Mouse (Mus musculus) forebrain, embryonic 16.5 days (tissue): ENCODE data around the gene Tfrc. TPM values are rescaled to one million over a fixed set of nuclear protein-coding genes. Genes with fewer than 3 reads are reported as not detected.
A peak's percentile ranks its signal among the peaks of the same experiment; 100 is the strongest.

Experiments used
- ATAC-seq: fragments of 200-750 bp; cut with Nextera tagmentation; 2 replicates; pipeline ENCODE4 v1.8.0; 2017; ENCODE audit warnings: mild to moderate bottlenecking, moderate library complexity
- H3K27ac ChIP-seq: fragments of 300-500 bp; sonication (generic); 2 replicates; pipeline ENCODE4 v1.5.1; 2014; ENCODE audit warnings: low read length, control low read depth
- H3K27me3 ChIP-seq: fragments of 300-500 bp; sonication (generic); replicated peaks from 2 replicates; pipeline ENCODE4 v1.6.1; 2014; ENCODE audit warnings: low read length; ENCODE audit not compliant: control insufficient read depth, insufficient read depth
- H3K36me3 ChIP-seq: fragments of 300-500 bp; sonication (generic); 2 replicates; pipeline ENCODE4 v1.6.1; 2014; ENCODE audit not compliant: control insufficient read depth, insufficient read depth
- H3K4me1 ChIP-seq: fragments of 300-500 bp; sonication (generic); replicated peaks from 2 replicates; pipeline ENCODE4 v1.6.1; 2014; ENCODE audit warnings: low read length; ENCODE audit not compliant: control insufficient read depth, insufficient read depth
- H3K4me2 ChIP-seq: fragments of 300-500 bp; sonication (generic); 2 replicates; pipeline ENCODE4 v1.6.1; 2014; ENCODE audit warnings: mild to moderate bottlenecking, low read length, control low read depth
- H3K4me3 ChIP-seq: fragments of 300-500 bp; sonication (generic); replicated peaks from 2 replicates; pipeline ENCODE4 v1.5.1; 2014; ENCODE audit warnings: mild to moderate bottlenecking, low read length, control low read depth
- H3K9ac ChIP-seq: fragments of 300-500 bp; sonication (generic); replicated peaks from 2 replicates; pipeline ENCODE4 v1.6.1; 2014; ENCODE audit warnings: low read depth, low read length, control low read depth
- H3K9me3 ChIP-seq: fragments of 300-500 bp; sonication (generic); 2 replicates; pipeline ENCODE4 v1.6.1; 2016; ENCODE audit warnings: low read length; ENCODE audit not compliant: control insufficient read depth
- WGBS: fragments of 180-500 bp; shearing (Covaris S2); extraction: QIAGEN DNeasy Blood & Tissue Kit; methylation state at CpG from one replicate; pipeline ENCODE4 v1.1.7; 2014; 5-methylcytosine and 5-hydroxymethylcytosine counted together
- polyA plus RNA-seq: library from polyadenylated mRNA; unstranded; fragments of >200 nt; fragmentation: Nextera tagmentation; extraction: Ambion mirVana; gene quantifications from 2 replicates; pipeline ENCODE4 v1.2.1, GENCODE M21; 2015

The Tfrc gene
- polyA plus RNA-seq, 1 experiment from 2014 or later, result 33.7 TPM

- Histone ChIP-seq H3K9ac (peak overlapping the region; percentile 54), H3K4me1 (peaks cover 68% of the 10 kb centered on the region), H3K9me3 (no peaks in the 10 kb centered on the region), H3K36me3 (no peaks in the 10 kb centered on the region), H3K27me3 (no peaks in the 10 kb centered on the region), H3K27ac (peak overlapping the region; percentile 88), H3K4me3 (peak overlapping the region; percentile 10), H3K4me2 (peak overlapping the region; percentile 36)
- WGBS, result 36% methylated on average over 10 of the region's 10 CpGs
- no peak for ATAC-seq
Observed at GRCm38 (mm10) chr16:32661493-32661921, 52.8 kb downstream of the Tfrc start.

DNA sequence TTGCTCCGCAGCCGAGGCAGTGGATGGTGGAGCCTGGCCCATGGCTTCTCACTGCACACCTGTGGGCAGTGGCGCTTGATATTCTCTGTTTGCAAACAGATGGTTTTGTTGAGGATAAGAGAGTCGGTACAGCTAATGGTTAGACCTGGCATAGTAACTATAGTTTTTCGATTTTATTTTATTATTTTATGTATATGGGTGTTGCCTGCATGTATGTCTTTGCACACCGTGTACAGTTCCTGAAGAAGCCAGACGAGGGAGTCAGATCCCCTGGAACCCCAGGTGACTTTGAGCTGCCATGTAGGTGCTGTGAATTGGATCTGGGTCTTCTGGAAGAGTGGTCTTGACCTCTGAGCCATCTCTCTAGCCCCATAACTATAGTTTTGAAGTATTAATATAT is 53.7 kb downstream of the Tfrc start:
- H3K27me3 ChIP-seq, result no peaks in the 10 kb centered on the region
- H3K4me3 ChIP-seq, result peak overlapping the region; percentile 10
- H3K4me2 ChIP-seq, result peak overlapping the region; percentile 36
- WGBS, result 75% methylated on average over 7 of the region's 7 CpGs
- H3K27ac ChIP-seq, result peak overlapping the region; percentile 88
- ATAC-seq, result no peak
- H3K9ac ChIP-seq, result peak overlapping the region; percentile 54
- H3K9me3 ChIP-seq, result no peaks in the 10 kb centered on the region
- peaks cover 72% of the 10 kb centered on the region for H3K4me1 ChIP-seq
- H3K36me3 ChIP-seq, result no peaks in the 10 kb centered on the region

GRCm38 (mm10) chr16:32663231-32663858 is 54.6 kb downstream of the Tfrc start:
- Histone ChIP-seq H3K9me3 (no peaks in the 10 kb centered on the region), H3K4me2 (peak overlapping the region; percentile 6; the same call in 1 of the 2 replicates), H3K27ac (peak overlapping the region; percentile 79), H3K36me3 (no peaks in the 10 kb centered on the region), H3K9ac (0 out of 2 replicates have a peak overlapping the region, but pooled peaks have one; percentile 35), H3K4me1 (peaks cover 73% of the 10 kb centered on the region), H3K4me3 (no peak overlapping the region), H3K27me3 (no peaks in the 10 kb centered on the region)
- peak; percentile 7; the same call in 1 of the 2 replicates for ATAC-seq
- 39% methylated on average over 9 of the region's 9 CpGs for whole genome bisulfite sequencing

DNA sequence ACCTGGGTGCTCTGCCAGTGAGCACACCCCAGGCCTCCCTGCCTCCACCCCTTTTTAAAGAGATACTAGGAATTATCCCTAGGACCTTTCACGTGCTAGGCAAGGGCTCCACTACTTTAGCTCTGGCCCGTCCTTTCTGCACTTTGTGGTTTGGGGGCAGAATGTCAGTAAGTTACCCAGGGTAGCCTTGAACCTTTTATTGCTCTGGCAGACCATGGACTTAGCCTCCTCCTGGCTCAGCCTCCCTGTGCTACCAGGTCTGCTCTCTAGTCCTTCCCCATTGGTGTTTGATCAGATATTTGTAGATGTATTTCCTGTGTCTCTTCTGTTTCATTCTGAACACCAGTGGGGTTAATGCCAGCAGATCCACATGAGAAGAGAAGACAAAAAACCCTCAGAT is 55.5 kb downstream of the Tfrc start:
- H3K4me2 ChIP-seq, result no peak overlapping the region
- H3K4me1 ChIP-seq, result peaks cover 65% of the 10 kb centered on the region
- no peaks in the 10 kb centered on the region for H3K36me3 ChIP-seq
- WGBS, result 95% methylated on average over 2 of the region's 2 CpGs
- no peak overlapping the region for H3K27ac ChIP-seq
- no peak overlapping the region for H3K4me3 ChIP-seq
- no peaks in the 10 kb centered on the region for H3K27me3 ChIP-seq
- ATAC-seq, result no peak
- H3K9me3 ChIP-seq, result no peaks in the 10 kb centered on the region
- H3K9ac ChIP-seq, result no peak overlapping the region

GRCm38 (mm10) chr16:32665851-32666665 is 57.3 kb downstream of the Tfrc start:
- Histone ChIP-seq H3K9me3 (no peaks in the 10 kb centered on the region), H3K4me2 (no peak overlapping the region), H3K4me1 (peaks cover 47% of the 10 kb centered on the region), H3K27me3 (no peaks in the 10 kb centered on the region), H3K27ac (no peak overlapping the region), H3K36me3 (peaks cover 2% of the 10 kb centered on the region; the same call in 1 of the 2 replicates), H3K4me3 (no peak overlapping the region), H3K9ac (no peak overlapping the region)
- no peak for ATAC-seq
- WGBS, result 56% methylated on average over 11 of the region's 11 CpGs

- Histone ChIP-seq H3K4me3 (no peak overlapping the region), H3K27me3 (no peaks in the 10 kb centered on the region), H3K36me3 (peaks cover 4% of the 10 kb centered on the region; the same call in 1 of the 2 replicates), H3K4me2 (no peak overlapping the region), H3K9me3 (no peaks in the 10 kb centered on the region), H3K4me1 (peaks cover 39% of the 10 kb centered on the region), H3K27ac (no peak overlapping the region), H3K9ac (no peak overlapping the region)
- WGBS, result 61% methylated on average over 9 of the region's 9 CpGs
- ATAC-seq, result no peak
Observed at GRCm38 (mm10) chr16:32666671-32667551, 58.2 kb downstream of the Tfrc start.

DNA sequence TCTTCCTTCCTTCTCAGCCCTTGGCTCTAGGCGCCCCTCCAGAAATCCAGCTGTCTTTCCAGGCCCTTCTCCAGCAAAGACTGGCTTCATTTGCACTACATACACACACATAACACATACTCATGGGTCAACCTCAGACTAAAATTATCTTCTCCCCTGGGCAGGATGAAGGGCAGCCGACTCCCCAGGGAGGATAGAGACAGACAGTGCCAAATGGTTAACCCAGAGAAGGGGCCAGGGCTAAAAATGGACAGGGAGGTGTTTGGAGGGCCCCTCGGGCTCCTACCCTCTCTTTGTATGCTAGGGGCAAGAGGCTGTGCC is 58.8 kb downstream of the Tfrc start:
- H3K36me3 ChIP-seq, result peaks cover 4% of the 10 kb centered on the region; the same call in 1 of the 2 replicates
- H3K27ac ChIP-seq, result no peak overlapping the region
- no peak for ATAC-seq
- H3K4me1 ChIP-seq, result peaks cover 33% of the 10 kb centered on the region
- no peak overlapping the region for H3K9ac ChIP-seq
- no peak overlapping the region for H3K4me3 ChIP-seq
- no peaks in the 10 kb centered on the region for H3K27me3 ChIP-seq
- H3K4me2 ChIP-seq, result no peak overlapping the region
- 77% methylated on average over 3 of the region's 3 CpGs for WGBS
- H3K9me3 ChIP-seq, result no peaks in the 10 kb centered on the region

DNA sequence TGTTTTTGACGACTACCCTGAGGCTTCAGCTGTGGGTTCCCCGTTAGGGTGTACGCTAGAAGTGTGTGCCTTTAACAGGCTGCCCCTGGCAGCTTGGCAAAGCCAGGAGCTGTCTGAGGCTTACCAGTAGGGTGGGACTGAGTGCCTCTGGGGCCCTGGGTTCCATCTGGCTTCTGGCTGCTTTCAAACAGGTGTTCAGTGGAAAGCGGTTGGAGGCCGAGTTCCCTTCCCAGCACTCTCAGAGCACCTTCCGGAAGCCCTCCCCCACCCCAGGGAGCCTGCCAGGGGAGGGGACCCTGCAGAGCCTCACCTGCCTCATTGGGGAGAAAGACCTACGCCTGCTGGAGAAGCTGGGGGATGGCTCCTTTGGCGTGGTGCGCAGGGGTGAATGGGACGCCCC is 59.3 kb downstream of the Tfrc start:
- Histone ChIP-seq H3K9ac (no peak overlapping the region), H3K36me3 (peaks cover 4% of the 10 kb centered on the region; the same call in 1 of the 2 replicates)

DNA sequence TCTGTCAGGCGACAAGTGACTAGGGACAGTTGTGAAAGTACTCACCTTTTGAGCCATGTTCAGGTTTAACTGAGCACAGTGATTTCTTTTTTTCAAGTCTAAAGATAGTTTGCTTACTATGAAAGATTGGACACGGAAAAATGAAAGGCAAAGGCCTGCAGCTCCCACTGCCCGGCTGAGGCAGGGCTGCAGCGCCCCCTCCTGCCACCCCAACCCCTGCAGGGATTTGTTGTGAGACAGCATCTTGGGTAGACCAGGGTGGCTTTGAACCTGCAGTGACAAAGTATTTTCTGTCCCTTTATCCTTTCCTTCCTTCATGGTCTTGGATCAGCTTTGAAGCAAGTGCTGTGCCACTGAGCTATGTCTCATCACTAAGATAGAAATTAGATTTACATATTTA is 59.8 kb downstream of the Tfrc start:
- H3K4me2 ChIP-seq, result no peak overlapping the region
- H3K4me3 ChIP-seq, result no peak overlapping the region
- no peak overlapping the region for H3K9ac ChIP-seq
- H3K36me3 ChIP-seq, result peaks cover 4% of the 10 kb centered on the region; the same call in 1 of the 2 replicates
- no peak for ATAC-seq
- H3K9me3 ChIP-seq, result no peaks in the 10 kb centered on the region
- H3K27ac ChIP-seq, result no peak overlapping the region
- H3K27me3 ChIP-seq, result no peaks in the 10 kb centered on the region
- peaks cover 26% of the 10 kb centered on the region for H3K4me1 ChIP-seq
- 57% methylated on average over 4 of the region's 4 CpGs for WGBS

More for the DNA sequence above, 59.3 kb downstream of the Tfrc start:
- no peaks in the 10 kb centered on the region for H3K9me3 ChIP-seq
- no peak overlapping the region for H3K4me3 ChIP-seq
- ATAC-seq, result no peak
- H3K4me1 ChIP-seq, result peaks cover 30% of the 10 kb centered on the region
- 64% methylated on average over 10 of the region's 10 CpGs for WGBS
- H3K4me2 ChIP-seq, result no peak overlapping the region
- no peaks in the 10 kb centered on the region for H3K27me3 ChIP-seq
- no peak overlapping the region for H3K27ac ChIP-seq
